Mouse (Mus musculus) ovary, adult 2 months (tissue): ENCODE data around the gene Gnai2. TPM values are rescaled to one million over a fixed set of nuclear protein-coding genes. Genes with fewer than 3 reads are reported as not detected.

Experiments used
- polyA plus RNA-seq: library from polyadenylated mRNA; depleted of rRNA; stranded (reverse); fragments of >200 nt; gene quantifications from 2 replicates; pipeline ENCODE4 v1.2.3, GENCODE M21; 2012; rRNA removed

Gnai2 gene
- 769 and 826 TPM in 2 replicates for polyA plus RNA-seq

GRCm38 (mm10) chr9:107635279-107636028 lies at the start of gene Gnai2:
Gene Gnai2, minus strand, starts transcription at chr9:107635367.

GRCm38 (mm10) chr9:107679501-107679900 lies 44.3 kb upstream of the Gnai2 start, which contains the start of gene Gnat1:
Gene Gnat1, minus strand, starts transcription at chr9:107679712.

GRCm38 (mm10) chr9:107669480-107669945 lies 34.3 kb upstream of the Gnai2 start, which contains the start of gene Slc38a3:
Gene Slc38a3, minus strand, starts transcription at chr9:107669530.

GRCm38 (mm10) chr9:107608741-107609432 lies 26.3 kb downstream of the Gnai2 start, which contains the start of gene Sema3b:
Gene Sema3b, minus strand, starts transcription at chr9:107609229.

GRCm38 (mm10) chr9:107586974-107587832 lies 48.0 kb downstream of the Gnai2 start, which contains the start of gene Ifrd2:
Gene Ifrd2, plus strand, starts transcription at chr9:107587642.

GRCm38 (mm10) chr9:107580501-107581317 lies 54.5 kb downstream of the Gnai2 start, which contains the start of gene Hyal3:
Gene Hyal3, plus strand, starts transcription at chr9:107580818.

GRCm38 (mm10) chr9:107578587-107578986 lies 56.6 kb downstream of the Gnai2 start, which contains the start of gene Naa80:
Gene Naa80, plus strand, starts transcription at chr9:107578887.

GRCm38 (mm10) chr9:107576357-107577107 lies 58.6 kb downstream of the Gnai2 start, which contains the start of gene Hyal1:
Gene Hyal1, plus strand, starts transcription at chr9:107576927.

GRCm38 (mm10) chr9:107567702-107568319 lies 67.4 kb downstream of the Gnai2 start, which contains the start of gene Hyal2:
Gene Hyal2, plus strand, starts transcription at chr9:107567945.

Other genes with a start within 250 kb of the Gnai2 start
- gene Cacna2d2, start 235.8 kb downstream of the Gnai2 start, polyA plus RNA-seq, result 4.9 and 5.3 TPM in 2 replicates
- 86.5 and 92.7 TPM in 2 replicates for gene Tmem115, start 101.4 kb downstream of the Gnai2 start, polyA plus RNA-seq
- 70.4 and 85.0 TPM in 2 replicates for gene Cyb561d2, start 93.2 kb downstream of the Gnai2 start, polyA plus RNA-seq
- gene Nprl2, start 93.1 kb downstream of the Gnai2 start, polyA plus RNA-seq, result 31.6 and 40.4 TPM in 2 replicates
- gene Zmynd10, start 88.1 kb downstream of the Gnai2 start, polyA plus RNA-seq, result 13.6 and 15.0 TPM in 2 replicates
- 40.1 and 43.3 TPM in 2 replicates for gene Rassf1, start 83.8 kb downstream of the Gnai2 start, polyA plus RNA-seq
- gene Tusc2, start 72.1 kb downstream of the Gnai2 start, polyA plus RNA-seq, result 74.2 and 84.8 TPM in 2 replicates
- gene Hyal2, start 67.4 kb downstream of the Gnai2 start, polyA plus RNA-seq, result 121 and 127 TPM in 2 replicates
- gene Hyal1, start 58.4 kb downstream of the Gnai2 start, polyA plus RNA-seq, result 12.8 and 16.7 TPM in 2 replicates
- gene Naa80, start 56.5 kb downstream of the Gnai2 start, polyA plus RNA-seq, result 97.2 and 99.9 TPM in 2 replicates
- gene Hyal3, start 54.5 kb downstream of the Gnai2 start, polyA plus RNA-seq, result 1.7 and 2.0 TPM in 2 replicates
- gene Ifrd2, start 47.7 kb downstream of the Gnai2 start, polyA plus RNA-seq, result 62.0 and 68.5 TPM in 2 replicates
- gene Sema3b, start 26.1 kb downstream of the Gnai2 start, polyA plus RNA-seq, result 33.8 and 37.7 TPM in 2 replicates
- 286 and 357 TPM in 2 replicates for gene Slc38a3, start 34.2 kb upstream of the Gnai2 start, polyA plus RNA-seq
- 0.17 and 0.21 TPM in 2 replicates for gene Gnat1, start 44.3 kb upstream of the Gnai2 start, polyA plus RNA-seq
- 123 and 153 TPM in 2 replicates for gene Sema3f, start 75.1 kb upstream of the Gnai2 start, polyA plus RNA-seq
- gene Rbm5, start 135.6 kb upstream of the Gnai2 start, polyA plus RNA-seq, result 69.0 and 96.6 TPM in 2 replicates
- gene Rbm6, start 237.9 kb upstream of the Gnai2 start, polyA plus RNA-seq, result 16.1 and 17.1 TPM in 2 replicates